Mouse (Mus musculus): ENCODE results near the gene BC052040. TPM values are rescaled to one million over a fixed set of nuclear protein-coding genes. Genes with fewer than 3 reads are reported as not detected.

BC052040 gene
- polyA plus RNA-seq, 1 experiment from 2014 or later, result 14.8 TPM

DNA sequence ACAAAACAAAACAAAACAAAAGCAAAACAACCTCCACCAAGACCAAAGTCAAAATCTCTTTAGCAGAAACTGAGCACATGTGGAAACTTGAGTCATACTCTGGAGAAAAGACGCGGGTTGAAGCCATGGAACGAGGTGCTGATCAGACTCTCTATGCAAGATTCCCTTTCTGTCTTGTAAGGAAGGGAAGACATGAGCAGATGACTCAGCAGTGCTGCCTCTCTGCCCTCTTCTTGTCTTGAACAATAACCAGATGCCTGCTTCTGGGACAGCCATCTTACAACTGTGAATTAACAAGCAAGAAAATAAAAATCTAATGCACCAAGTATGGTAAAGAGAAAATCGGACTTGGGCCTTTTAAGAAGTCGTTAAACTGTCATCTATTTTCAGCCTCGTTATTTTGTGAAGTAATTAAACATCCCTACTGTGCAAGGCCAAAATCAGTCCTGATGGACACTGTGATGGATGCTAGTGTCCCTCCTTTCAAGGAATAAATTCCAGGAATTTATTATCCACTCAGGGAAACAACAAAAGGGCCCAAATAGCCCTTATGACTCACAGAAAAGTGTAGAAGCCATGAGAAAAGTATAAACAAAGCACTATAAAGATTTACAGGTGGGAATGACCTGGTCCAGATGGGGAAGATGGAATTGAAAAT, 18.0 kb upstream of the BC052040 start:
- Histone ChIP-seq H3K9me3 (ENCODE audit: control insufficient read depth, low read length) (no peaks in the 10 kb centered on the region), H3K27me3 (replicated peaks; ENCODE audit: control insufficient read depth, insufficient read depth, low read length) (no peaks in the 10 kb centered on the region), H3K36me3 (ENCODE audit: control insufficient read depth, insufficient read depth, low read length) (no peaks in the 10 kb centered on the region), H3K4me3 (ENCODE audit: low read length) (no peak overlapping the region), H3K9ac (ENCODE audit: low read depth, low read length) (no peak overlapping the region), H3K4me2 (ENCODE audit: low read depth, low read length) (no peak overlapping the region), H3K4me1 (ENCODE audit: control insufficient read depth, insufficient read depth, low read length) (0 out of 2 replicates have a peak, but pooled peaks cover 3% of the 10 kb centered on the region), H3K27ac (ENCODE audit: low read length) (no peak overlapping the region)
- ATAC-seq, result no peak
- 70% methylated on average over 6 of the region's 6 CpGs for WGBS

DNA sequence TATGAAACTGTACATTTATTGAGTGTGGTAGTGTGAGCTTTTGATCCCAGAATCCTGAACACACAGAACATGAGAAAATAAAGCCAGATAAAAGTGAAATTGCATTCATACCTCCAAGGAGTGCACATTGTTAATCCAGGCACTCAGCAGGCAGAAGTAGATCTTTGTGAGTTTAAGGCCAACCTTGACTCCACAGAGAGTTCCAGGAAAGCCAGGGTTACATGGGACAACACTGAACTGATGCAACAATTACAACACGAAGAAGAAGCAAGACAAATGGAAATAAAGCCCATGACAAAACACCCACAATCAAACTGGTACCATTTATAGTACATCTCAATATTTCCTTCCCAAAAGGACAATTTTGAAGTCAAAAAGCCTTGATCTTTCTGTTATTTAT, 9.5 kb upstream of the BC052040 start:
- no peaks in the 10 kb centered on the region for H3K27me3 ChIP-seq (replicated peaks; ENCODE audit: control insufficient read depth, insufficient read depth, low read length)
- H3K9ac ChIP-seq (ENCODE audit: low read depth, low read length), result no peak overlapping the region
- H3K27ac ChIP-seq (ENCODE audit: low read length), result no peak overlapping the region
- H3K4me1 ChIP-seq (ENCODE audit: control insufficient read depth, insufficient read depth, low read length), result no peaks in the 10 kb centered on the region
- H3K36me3 ChIP-seq (ENCODE audit: control insufficient read depth, insufficient read depth, low read length), result no peaks in the 10 kb centered on the region
- H3K4me2 ChIP-seq (ENCODE audit: low read depth, low read length), result no peak overlapping the region
- ATAC-seq, result no peak
- H3K9me3 ChIP-seq (ENCODE audit: control insufficient read depth, low read length), result no peaks in the 10 kb centered on the region
- WGBS, result 88% methylated on average over 1 of the region's 1 CpGs
- no peak overlapping the region for H3K4me3 ChIP-seq (ENCODE audit: low read length)

DNA sequence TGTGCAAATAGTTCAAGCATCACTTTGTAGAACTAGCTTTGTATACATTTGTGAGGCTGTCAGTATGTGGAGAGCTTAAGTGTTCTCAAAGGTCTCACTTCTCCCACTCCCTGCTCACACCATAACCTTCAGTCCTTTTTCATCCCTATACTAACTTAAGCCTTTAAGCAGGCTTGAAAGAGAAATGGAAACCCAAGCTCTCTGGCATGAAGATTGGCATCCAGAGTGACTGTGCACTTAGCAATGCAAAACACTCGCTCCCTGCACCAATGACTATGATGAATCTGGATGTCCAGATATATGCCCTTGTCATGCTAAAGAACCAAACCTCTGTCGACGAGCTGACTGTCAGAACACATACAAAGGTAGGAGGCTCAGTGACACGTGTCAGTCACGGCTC, 6.7 kb upstream of the BC052040 start:
- Histone ChIP-seq H3K4me3 (ENCODE audit: low read length) (no peak overlapping the region), H3K27ac (ENCODE audit: low read length) (no peak overlapping the region), H3K9me3 (ENCODE audit: control insufficient read depth, low read length) (no peaks in the 10 kb centered on the region), H3K4me2 (ENCODE audit: low read depth, low read length) (no peak overlapping the region), H3K4me1 (ENCODE audit: control insufficient read depth, insufficient read depth, low read length) (peaks cover 6% of the 10 kb centered on the region; the same call in 1 of the 2 replicates), H3K9ac (ENCODE audit: low read depth, low read length) (no peak overlapping the region), H3K27me3 (replicated peaks; ENCODE audit: control insufficient read depth, insufficient read depth, low read length) (no peaks in the 10 kb centered on the region), H3K36me3 (ENCODE audit: control insufficient read depth, insufficient read depth, low read length) (no peaks in the 10 kb centered on the region)
- no peak for ATAC-seq
- 63% methylated on average over 5 of the region's 5 CpGs for WGBS

DNA sequence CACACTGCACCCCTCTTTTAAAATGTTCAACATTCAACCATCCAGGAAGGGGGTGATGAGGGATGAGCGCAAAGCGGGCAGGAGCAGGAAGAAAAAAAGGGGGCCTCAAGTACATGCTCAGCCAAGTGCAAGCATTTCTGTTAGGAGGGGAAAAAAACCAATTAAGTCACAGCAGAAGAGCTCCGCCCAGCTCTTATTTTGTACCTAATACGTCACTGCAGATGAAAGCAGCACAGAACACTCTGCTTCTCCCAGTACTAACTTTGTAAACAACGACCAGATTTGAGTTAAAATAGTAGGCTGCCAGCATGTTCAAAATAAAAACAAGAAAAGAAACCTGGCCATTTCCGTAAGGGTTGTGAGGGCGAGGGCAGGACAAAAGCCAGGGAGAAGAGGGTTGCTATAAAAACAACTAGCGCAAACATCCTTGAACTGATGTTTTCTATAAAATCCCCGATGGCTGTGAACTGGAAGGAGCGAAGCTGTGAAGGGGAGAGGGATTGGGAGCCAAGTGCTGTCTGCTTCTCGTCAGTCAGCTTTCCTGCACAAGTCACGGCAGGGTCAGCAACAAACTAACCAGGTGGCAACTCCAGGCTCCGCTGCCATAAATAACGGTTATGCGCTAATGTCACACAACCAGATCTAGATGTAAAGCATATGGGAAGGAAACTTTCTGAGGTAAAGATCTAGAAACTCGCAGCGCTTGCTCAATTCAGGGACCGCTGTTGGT, 2.2 kb upstream of the BC052040 start:
- H3K4me1 ChIP-seq (ENCODE audit: control insufficient read depth, insufficient read depth, low read length), result peaks cover 12% of the 10 kb centered on the region
- H3K4me3 ChIP-seq (ENCODE audit: low read length), result peak overlapping the region; percentile 9; the same call in 1 of the 2 replicates
- 38% methylated on average over 18 of the region's 18 CpGs for WGBS
- H3K27ac ChIP-seq (ENCODE audit: low read length), result 0 out of 2 replicates have a peak overlapping the region, but pooled peaks have one; percentile 8
- no peaks in the 10 kb centered on the region for H3K27me3 ChIP-seq (replicated peaks; ENCODE audit: control insufficient read depth, insufficient read depth, low read length)
- peak overlapping the region; percentile 11 for H3K4me2 ChIP-seq (ENCODE audit: low read depth, low read length)
- no peaks in the 10 kb centered on the region for H3K36me3 ChIP-seq (ENCODE audit: control insufficient read depth, insufficient read depth, low read length)
- no peak for ATAC-seq
- no peaks in the 10 kb centered on the region for H3K9me3 ChIP-seq (ENCODE audit: control insufficient read depth, low read length)
- peak overlapping the region; percentile 38 for H3K9ac ChIP-seq (ENCODE audit: low read depth, low read length)

DNA sequence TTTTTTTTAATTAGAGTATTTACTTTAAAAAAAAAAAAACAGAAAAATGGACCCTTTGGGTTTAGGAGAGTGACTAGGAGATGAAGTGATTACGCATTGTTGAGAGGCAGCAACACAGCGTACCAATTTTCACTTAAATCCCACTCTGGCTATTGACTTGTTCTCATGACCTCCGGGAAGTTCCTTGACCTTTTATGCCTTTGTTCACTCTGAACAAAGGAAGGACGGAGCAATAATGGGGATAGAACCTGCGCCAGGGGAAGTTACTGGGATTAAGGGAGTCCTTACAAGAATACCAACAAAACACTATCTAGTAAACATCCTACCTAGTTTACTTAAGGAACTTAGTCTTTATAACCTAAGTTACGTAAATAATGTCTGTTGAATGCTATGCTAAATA, 1.5 kb upstream of the BC052040 start:
- WGBS, result 48% methylated on average over 6 of the region's 6 CpGs
- no peaks in the 10 kb centered on the region for H3K36me3 ChIP-seq (ENCODE audit: control insufficient read depth, insufficient read depth, low read length)
- no peak overlapping the region for H3K9ac ChIP-seq (ENCODE audit: low read depth, low read length)
- ATAC-seq, result no peak
- no peaks in the 10 kb centered on the region for H3K9me3 ChIP-seq (ENCODE audit: control insufficient read depth, low read length)
- no peak overlapping the region; the same call in 1 of the 2 replicates for H3K4me2 ChIP-seq (ENCODE audit: low read depth, low read length)
- H3K27ac ChIP-seq (ENCODE audit: low read length), result no peak overlapping the region
- peaks cover 12% of the 10 kb centered on the region for H3K4me1 ChIP-seq (ENCODE audit: control insufficient read depth, insufficient read depth, low read length)
- H3K27me3 ChIP-seq (replicated peaks; ENCODE audit: control insufficient read depth, insufficient read depth, low read length), result no peaks in the 10 kb centered on the region
- H3K4me3 ChIP-seq (ENCODE audit: low read length), result no peak overlapping the region

DNA sequence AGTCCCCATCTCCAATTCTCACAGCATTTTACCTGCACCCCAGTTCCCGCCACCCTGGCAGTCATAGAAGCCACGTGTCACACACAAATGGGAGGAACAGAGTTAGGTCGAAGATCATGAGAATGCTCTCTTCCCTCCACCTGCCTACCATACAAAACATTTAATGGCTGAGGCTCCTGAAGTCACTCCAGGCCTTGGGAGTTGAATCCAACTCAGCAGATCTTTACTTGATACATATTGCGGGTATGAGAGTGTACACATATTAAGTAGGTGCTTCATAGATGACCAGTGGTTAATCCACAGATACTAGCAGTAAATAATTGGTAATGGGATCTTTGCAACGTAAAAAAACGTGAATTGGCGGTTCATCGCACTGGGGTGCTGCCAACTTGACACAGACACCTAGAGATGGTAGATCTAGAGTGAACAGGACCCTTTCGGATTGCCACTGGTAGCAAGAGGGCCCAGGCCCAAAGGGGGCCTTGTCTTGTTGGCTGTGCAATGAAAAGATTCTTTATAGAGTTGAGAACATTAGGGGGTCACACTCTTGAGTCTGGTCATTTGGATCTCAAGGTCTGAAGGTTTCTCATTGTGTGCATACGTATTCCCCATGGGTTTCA, 583 bp downstream of the BC052040 start:
- H3K4me2 ChIP-seq (ENCODE audit: low read depth, low read length), result peak overlapping the region; percentile 85
- ATAC-seq, result no peak
- H3K9ac ChIP-seq (ENCODE audit: low read depth, low read length), result peak overlapping the region; percentile 82
- no peaks in the 10 kb centered on the region for H3K9me3 ChIP-seq (ENCODE audit: control insufficient read depth, low read length)
- H3K4me1 ChIP-seq (ENCODE audit: control insufficient read depth, insufficient read depth, low read length), result peaks cover 12% of the 10 kb centered on the region
- 66% methylated on average over 10 of the region's 10 CpGs for WGBS
- H3K27me3 ChIP-seq (replicated peaks; ENCODE audit: control insufficient read depth, insufficient read depth, low read length), result no peaks in the 10 kb centered on the region
- no peaks in the 10 kb centered on the region for H3K36me3 ChIP-seq (ENCODE audit: control insufficient read depth, insufficient read depth, low read length)
- H3K4me3 ChIP-seq (ENCODE audit: low read length), result peak overlapping the region; percentile 74
- H3K27ac ChIP-seq (ENCODE audit: low read length), result peak overlapping the region; percentile 85

DNA sequence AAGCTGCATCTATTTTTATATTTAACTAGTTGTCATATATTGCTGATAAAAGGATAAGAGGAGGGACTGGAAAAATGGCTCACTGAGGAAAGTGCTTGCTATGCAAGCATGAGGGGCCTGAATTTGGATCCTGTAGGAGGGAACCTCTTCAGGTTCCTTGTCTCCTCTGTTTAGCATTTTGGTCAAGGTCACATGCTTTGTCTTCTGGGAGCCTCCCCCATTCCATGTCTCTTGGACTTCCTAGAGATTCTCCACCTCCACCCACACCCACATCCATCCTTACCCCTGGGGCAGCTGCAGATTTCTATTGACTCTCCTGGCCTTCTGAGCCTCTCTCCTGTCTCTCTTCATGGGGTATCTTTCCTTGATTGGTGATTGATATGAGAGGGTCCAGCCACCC, 2.3 kb downstream of the BC052040 start:
- H3K4me3 ChIP-seq (ENCODE audit: low read length), result no peak overlapping the region
- H3K4me2 ChIP-seq (ENCODE audit: low read depth, low read length), result no peak overlapping the region
- no peaks in the 10 kb centered on the region for H3K36me3 ChIP-seq (ENCODE audit: control insufficient read depth, insufficient read depth, low read length)
- peaks cover 12% of the 10 kb centered on the region for H3K4me1 ChIP-seq (ENCODE audit: control insufficient read depth, insufficient read depth, low read length)
- H3K27me3 ChIP-seq (replicated peaks; ENCODE audit: control insufficient read depth, insufficient read depth, low read length), result no peaks in the 10 kb centered on the region
- no peak for ATAC-seq
- H3K9ac ChIP-seq (ENCODE audit: low read depth, low read length), result no peak overlapping the region
- no peaks in the 10 kb centered on the region for H3K9me3 ChIP-seq (ENCODE audit: control insufficient read depth, low read length)
- H3K27ac ChIP-seq (ENCODE audit: low read length), result no peak overlapping the region

DNA sequence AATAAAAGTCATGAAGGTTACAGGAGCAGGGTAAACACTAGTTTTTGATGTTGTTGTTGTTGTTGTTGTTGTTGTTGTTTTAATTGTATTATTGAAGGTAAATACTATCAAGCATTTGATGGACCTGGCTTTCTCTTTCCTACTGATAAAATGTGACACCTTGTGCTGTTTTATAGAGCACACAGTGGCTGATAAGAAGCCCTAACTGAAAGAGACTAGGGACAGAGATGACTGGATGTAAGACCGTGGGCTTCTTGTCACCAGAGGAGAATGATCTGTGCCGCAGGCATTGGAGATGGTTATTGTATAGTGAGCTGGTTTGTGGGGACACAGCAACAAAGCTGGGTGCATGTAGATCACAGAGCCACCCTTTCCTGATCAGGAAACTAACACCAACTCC, 9.1 kb downstream of the BC052040 start:
- H3K9ac ChIP-seq (ENCODE audit: low read depth, low read length), result no peak overlapping the region
- no peak overlapping the region for H3K4me2 ChIP-seq (ENCODE audit: low read depth, low read length)
- H3K4me1 ChIP-seq (ENCODE audit: control insufficient read depth, insufficient read depth, low read length), result peaks cover 9% of the 10 kb centered on the region; the same call in 1 of the 2 replicates
- no peaks in the 10 kb centered on the region for H3K27me3 ChIP-seq (replicated peaks; ENCODE audit: control insufficient read depth, insufficient read depth, low read length)
- H3K27ac ChIP-seq (ENCODE audit: low read length), result no peak overlapping the region
- ATAC-seq, result no peak
- H3K9me3 ChIP-seq (ENCODE audit: control insufficient read depth, low read length), result no peaks in the 10 kb centered on the region
- no peaks in the 10 kb centered on the region for H3K36me3 ChIP-seq (ENCODE audit: control insufficient read depth, insufficient read depth, low read length)
- H3K4me3 ChIP-seq (ENCODE audit: low read length), result no peak overlapping the region
- 60% methylated on average over 2 of the region's 2 CpGs for WGBS

DNA sequence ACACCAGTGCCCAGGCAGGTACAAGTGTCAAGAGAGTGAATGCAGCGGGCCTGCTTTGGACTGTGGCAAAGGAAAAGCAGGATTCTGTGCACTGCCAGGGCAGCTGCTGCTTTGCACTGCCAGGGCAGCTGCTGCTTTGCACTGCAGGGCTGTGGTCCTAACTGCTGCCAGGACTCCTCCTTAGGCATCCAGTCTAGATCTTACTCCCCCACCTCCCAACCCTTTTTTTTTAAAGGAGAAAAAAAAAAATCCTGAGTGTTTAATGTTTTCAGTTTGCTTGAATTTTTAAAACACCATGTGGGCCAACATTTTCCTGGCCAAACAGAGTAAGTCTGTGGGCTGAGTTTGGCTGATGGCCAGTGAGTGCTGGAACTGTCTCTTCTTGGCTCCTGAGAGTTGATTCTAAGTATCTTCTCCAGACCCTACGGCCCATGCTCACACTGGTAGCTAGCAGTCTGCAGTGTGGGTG, 11.2 kb downstream of the BC052040 start:
- Histone ChIP-seq H3K27me3 (replicated peaks; ENCODE audit: control insufficient read depth, insufficient read depth, low read length) (no peaks in the 10 kb centered on the region), H3K36me3 (ENCODE audit: control insufficient read depth, insufficient read depth, low read length) (no peaks in the 10 kb centered on the region), H3K4me2 (ENCODE audit: low read depth, low read length) (no peak overlapping the region), H3K9me3 (ENCODE audit: control insufficient read depth, low read length) (no peaks in the 10 kb centered on the region), H3K27ac (ENCODE audit: low read length) (peak overlapping the region; percentile 33), H3K9ac (ENCODE audit: low read depth, low read length) (no peak overlapping the region), H3K4me1 (ENCODE audit: control insufficient read depth, insufficient read depth, low read length) (peaks cover 9% of the 10 kb centered on the region; the same call in 1 of the 2 replicates), H3K4me3 (ENCODE audit: low read length) (no peak overlapping the region)
- 41% methylated on average over 2 of the region's 2 CpGs for WGBS
- ATAC-seq, result peak; percentile 70
